26 mouse cellular contexts compared by ENCODE assay signal in the genomic region with DNA sequence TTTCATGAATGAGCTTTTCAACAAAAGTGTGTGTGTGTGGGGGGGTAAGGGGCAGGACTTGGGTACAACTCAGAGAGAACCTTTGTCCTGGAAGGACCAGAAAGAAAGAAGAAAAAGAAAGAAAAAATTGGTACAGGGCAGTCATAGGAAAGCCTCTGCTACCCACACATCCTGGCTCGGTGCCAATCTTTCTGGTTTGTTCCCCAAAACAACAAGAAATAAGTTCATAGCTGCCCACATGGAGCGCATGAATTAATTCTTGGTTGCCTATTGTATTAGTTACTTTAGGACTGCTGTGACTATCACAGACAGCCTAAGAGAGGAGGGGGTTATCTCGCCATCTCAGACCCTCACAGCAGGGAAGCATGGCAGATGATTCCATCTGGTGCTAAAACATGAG.
A peak's percentile ranks its signal among the peaks of the same experiment; 100 is the strongest.
DNase-seq lines count a peak whose midpoint lies in the region; ATAC-seq and TF ChIP-seq lines count a peak whose summit lies in the region.
"Had no signal": no experiment of that assay in that cellular context is flagged by ENCODE, and none has a peak within 500 bp of the region (broad histone marks: within the 10 kb centered on the region; RNA-seq: fewer than 3 reads in every experiment).

No protein-coding gene starts in this region.

- no peak for DNase-seq in embryonic facial prominence, embryonic 10.5 days (ENCODE audit: low spot score)
- DNase-seq in liver, postnatal 0 days = peak; percentile 38
- peak; percentile 40 for DNase-seq in Muller cell, postnatal 12 days (ENCODE audit: inconsistent ontology term)
- no peak for DNase-seq in gastrocnemius, postnatal 25 days
- DNase-seq in thymus, postnatal 36 days = no peak
- DNase-seq: adrenal gland, postnatal 10 days; cerebellum, adult 9-10 months; gastrocnemius, postnatal 14 days; heart, adult 2 months; heart, postnatal 14 days; kidney, adult 8-10 months; kidney, postnatal 10 days; lung, adult 2 months; lung, postnatal 36 days; right cerebral cortex, postnatal 14 days had no signal

- ATAC-seq in embryonic facial prominence, embryonic 13.5 days (ENCODE audit: insufficient number of reproducible peaks, insufficient read depth, low FRiP score, low TSS enrichment, low read depth) = no peak
- no peak for ATAC-seq in liver, postnatal 0 days
- ATAC-seq in liver, embryonic 12.5 days = no peak
- ATAC-seq in hematopoietic stem cell, adult 5-6 weeks (replicated peaks in 1 of 2; ENCODE audit: insufficient read depth in 1 of 2, low FRiP score in 2 of 2, low TSS enrichment in 1 of 2, low read depth in 1 of 2, poor library complexity in 2 of 2, severe bottlenecking in 2 of 2) = peak; percentile 10 to 12; a peak in 1 of 4 replicates
- ATAC-seq: activated CD4-positive, CD25-positive, alpha-beta regulatory T cell, adult 4 months; forebrain, embryonic 13.5 days; intestine, embryonic 15.5 days had no signal

- WGBS in embryonic facial prominence, embryonic 13.5 days = 71% methylated on average over 3 of the region's 3 CpGs
- 80% methylated on average over 3 of the region's 3 CpGs for WGBS in embryonic facial prominence, embryonic 10.5 days
- WGBS in liver, postnatal 0 days (ENCODE audit: insufficient replicate concordance) = 44% methylated on average over 3 of the region's 3 CpGs
- WGBS in liver, embryonic 12.5 days (ENCODE audit: insufficient replicate concordance) = 69% methylated on average over 3 of the region's 3 CpGs

- H3K9me3 ChIP-seq in embryonic facial prominence, embryonic 13.5 days = no peaks in the 10 kb centered on the region
- no peaks in the 10 kb centered on the region for H3K9me3 ChIP-seq in embryonic facial prominence, embryonic 10.5 days
- H3K9me3 ChIP-seq in liver, postnatal 0 days (ENCODE audit: low read length) = no peaks in the 10 kb centered on the region
- no peaks in the 10 kb centered on the region for H3K9me3 ChIP-seq in liver, embryonic 12.5 days (replicated peaks)
- H3K9me3 ChIP-seq: forebrain, embryonic 13.5 days; heart, embryonic 13.5 days; intestine, embryonic 15.5 days; megakaryocyte, embryonic 14.5 days had no signal

- H3K27ac ChIP-seq in embryonic facial prominence, embryonic 13.5 days = peak overlapping the region; percentile 44; the same call in 1 of the 2 replicates
- H3K27ac ChIP-seq in embryonic facial prominence, embryonic 10.5 days (replicated peaks) = no peak overlapping the region
- H3K27ac ChIP-seq in liver, postnatal 0 days (ENCODE audit: low read depth) = no peak overlapping the region
- H3K27ac ChIP-seq in liver, embryonic 12.5 days = no peak overlapping the region
- H3K27ac ChIP-seq: forebrain, embryonic 13.5 days; heart, adult 2 months; heart, embryonic 13.5 days; hindbrain, embryonic 14.5 days; intestine, embryonic 15.5 days; left cerebral cortex, adult 2 months had no signal

- H3K4me1 ChIP-seq in embryonic facial prominence, embryonic 13.5 days = peaks cover 19% of the 10 kb centered on the region
- peaks cover 21% of the 10 kb centered on the region for H3K4me1 ChIP-seq in embryonic facial prominence, embryonic 10.5 days
- no peaks in the 10 kb centered on the region for H3K4me1 ChIP-seq in liver, postnatal 0 days (ENCODE audit: insufficient read depth)
- no peaks in the 10 kb centered on the region for H3K4me1 ChIP-seq in liver, embryonic 12.5 days
- H3K4me1 ChIP-seq: forebrain, embryonic 13.5 days; intestine, embryonic 15.5 days had no signal

- H3K27me3 ChIP-seq in embryonic facial prominence, embryonic 13.5 days = no peaks in the 10 kb centered on the region
- H3K27me3 ChIP-seq in embryonic facial prominence, embryonic 10.5 days (replicated peaks; ENCODE audit: low read depth, poor library complexity, severe bottlenecking) = no peaks in the 10 kb centered on the region
- no peaks in the 10 kb centered on the region for H3K27me3 ChIP-seq in liver, postnatal 0 days (ENCODE audit: insufficient read depth, low read length)
- H3K27me3 ChIP-seq in liver, embryonic 12.5 days (replicated peaks) = no peaks in the 10 kb centered on the region
- H3K27me3 ChIP-seq: forebrain, embryonic 13.5 days; heart, embryonic 13.5 days; intestine, embryonic 15.5 days had no signal

- H3K9ac ChIP-seq in embryonic facial prominence, embryonic 13.5 days = no peak overlapping the region
- no peak overlapping the region for H3K9ac ChIP-seq in liver, postnatal 0 days (replicated peaks)
- H3K9ac ChIP-seq in liver, embryonic 12.5 days = no peak overlapping the region
- H3K9ac ChIP-seq: forebrain, embryonic 13.5 days; heart, embryonic 13.5 days; hindbrain, embryonic 14.5 days; intestine, embryonic 15.5 days had no signal

- H3K36me3 ChIP-seq in embryonic facial prominence, embryonic 13.5 days = no peaks in the 10 kb centered on the region
- H3K36me3 ChIP-seq in embryonic facial prominence, embryonic 10.5 days (replicated peaks) = no peaks in the 10 kb centered on the region
- no peaks in the 10 kb centered on the region for H3K36me3 ChIP-seq in liver, postnatal 0 days (replicated peaks; ENCODE audit: insufficient read depth, low read length)
- no peaks in the 10 kb centered on the region for H3K36me3 ChIP-seq in liver, embryonic 12.5 days
- H3K36me3 ChIP-seq: heart, embryonic 13.5 days; intestine, embryonic 15.5 days had no signal

- no peak overlapping the region for H3K4me3 ChIP-seq in embryonic facial prominence, embryonic 13.5 days
- no peak overlapping the region for H3K4me3 ChIP-seq in embryonic facial prominence, embryonic 10.5 days
- no peak overlapping the region for H3K4me3 ChIP-seq in liver, postnatal 0 days (ENCODE audit: low read depth, low read length)
- no peak overlapping the region for H3K4me3 ChIP-seq in liver, embryonic 12.5 days
- H3K4me3 ChIP-seq: forebrain, embryonic 13.5 days; heart, adult 2 months; heart, embryonic 13.5 days; intestine, embryonic 15.5 days; left cerebral cortex, adult 2 months; megakaryocyte, embryonic 14.5 days had no signal

- TF ChIP-seq EP300 in liver, postnatal 0 days (IDR thresholded peaks at IDR 0.05; ENCODE audit: low read depth) = no peak

- H3K4me2 ChIP-seq in embryonic facial prominence, embryonic 13.5 days = no peak overlapping the region
- H3K4me2 ChIP-seq in liver, postnatal 0 days (ENCODE audit: low read depth, low read length) = no peak overlapping the region
- H3K4me2 ChIP-seq in liver, embryonic 12.5 days = no peak overlapping the region
- H3K4me2 ChIP-seq: forebrain, embryonic 13.5 days; heart, embryonic 13.5 days; hindbrain, embryonic 14.5 days; intestine, embryonic 15.5 days; liver, embryonic 11.5 days had no signal

- no peak for TF ChIP-seq CTCF in liver, postnatal 0 days (IDR thresholded peaks at IDR 0.05; ENCODE audit: low read depth)

Comparison
In these comparisons a context has a peak if more than half of its experiments do, and no peak if none do; other contexts are left out.
1. ATAC-seq: peak in hematopoietic stem cell, adult 5-6 weeks (2 of 2); none in embryonic facial prominence, embryonic 13.5 days (single experiment), liver, postnatal 0 days (single experiment) and liver, embryonic 12.5 days (single experiment).
2. DNase-seq: peak in liver, postnatal 0 days (single experiment) and Muller cell, postnatal 12 days (single experiment); none in embryonic facial prominence, embryonic 10.5 days (single experiment), gastrocnemius, postnatal 25 days (single experiment) and thymus, postnatal 36 days (0 of 2).